Mouse (Mus musculus): Measurements from ENCODE around the gene Naa10. TPM values are rescaled to one million over a fixed set of nuclear protein-coding genes. Genes with fewer than 3 reads are reported as not detected.

The Naa10 gene
- polyA plus RNA-seq, 1 experiment, result 92.3 TPM

DNA sequence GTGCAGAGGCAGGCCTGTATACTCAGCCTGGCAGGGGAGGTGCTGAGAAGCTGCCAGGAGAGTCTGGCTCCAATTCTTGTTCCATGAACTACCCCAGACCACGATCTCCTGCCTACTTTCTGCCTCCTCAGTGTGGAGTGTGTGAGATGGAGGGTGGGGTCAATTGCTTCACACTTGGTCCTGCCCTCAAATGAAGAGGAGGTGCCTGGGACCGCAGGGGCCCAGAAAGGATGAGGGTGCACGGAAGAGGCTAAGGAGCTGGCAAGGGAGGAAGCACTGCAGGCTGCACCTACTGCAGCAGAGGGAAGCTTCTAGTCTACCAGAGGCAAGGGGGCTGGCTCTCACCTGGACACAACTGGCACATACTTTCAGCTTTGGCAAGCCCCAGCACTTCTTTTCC lies 42.6 kb upstream of the Naa10 start:
- Histone ChIP-seq H3K4me3 (replicated peaks; ENCODE audit: insufficient read depth, low read depth, low read length) (peak overlapping the region; percentile 100), H3K27me3 (ENCODE audit: control insufficient read depth, insufficient read depth, low read length) (no peaks in the 10 kb centered on the region), H3K4me1 (ENCODE audit: control insufficient read depth, insufficient read depth, low read length) (peaks cover 2% of the 10 kb centered on the region), H3K27ac (ENCODE audit: insufficient read depth, low read length) (0 out of 2 replicates have a peak overlapping the region, but pooled peaks have one; percentile 39)
- WGBS, result 4% methylated on average over 3 of the region's 3 CpGs
- no peak for DNase-seq
- no peak for TF ChIP-seq CTCF (IDR thresholded peaks at IDR 0.05; ENCODE audit: borderline replicate concordance, insufficient read depth, low read depth, low read length)
- TF ChIP-seq POLR2A (IDR thresholded peaks at IDR 0.05; ENCODE audit: borderline replicate concordance, insufficient read depth, low read length), result no peak

DNA sequence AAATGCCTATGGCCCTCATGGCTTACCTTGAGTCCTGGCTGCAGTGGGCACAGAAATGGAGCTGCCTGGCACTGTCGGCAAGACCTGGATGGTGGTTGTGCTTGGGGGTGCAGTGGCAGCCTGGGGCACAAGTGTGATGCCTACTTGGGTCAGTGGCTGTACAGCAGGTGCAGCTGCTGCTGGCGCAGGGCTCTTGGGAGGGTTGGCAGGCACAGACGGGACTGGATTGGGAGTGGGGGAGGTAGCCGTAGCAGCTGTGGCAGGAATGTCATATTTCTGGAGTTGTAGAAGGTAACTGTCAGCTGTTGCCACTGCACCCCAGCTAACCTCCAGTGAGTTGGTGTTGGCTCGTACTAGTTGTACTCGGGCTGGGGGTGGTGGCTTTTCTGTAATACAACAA lies 33.2 kb upstream of the Naa10 start:
- no peak overlapping the region for H3K27ac ChIP-seq (ENCODE audit: insufficient read depth, low read length)
- no peak overlapping the region for H3K4me3 ChIP-seq (replicated peaks; ENCODE audit: insufficient read depth, low read depth, low read length)
- WGBS, result 55% methylated on average over 6 of the region's 6 CpGs
- DNase-seq, result no peak
- H3K27me3 ChIP-seq (ENCODE audit: control insufficient read depth, insufficient read depth, low read length), result no peaks in the 10 kb centered on the region
- no peak for TF ChIP-seq POLR2A (IDR thresholded peaks at IDR 0.05; ENCODE audit: borderline replicate concordance, insufficient read depth, low read length)
- H3K4me1 ChIP-seq (ENCODE audit: control insufficient read depth, insufficient read depth, low read length), result no peaks in the 10 kb centered on the region

DNA sequence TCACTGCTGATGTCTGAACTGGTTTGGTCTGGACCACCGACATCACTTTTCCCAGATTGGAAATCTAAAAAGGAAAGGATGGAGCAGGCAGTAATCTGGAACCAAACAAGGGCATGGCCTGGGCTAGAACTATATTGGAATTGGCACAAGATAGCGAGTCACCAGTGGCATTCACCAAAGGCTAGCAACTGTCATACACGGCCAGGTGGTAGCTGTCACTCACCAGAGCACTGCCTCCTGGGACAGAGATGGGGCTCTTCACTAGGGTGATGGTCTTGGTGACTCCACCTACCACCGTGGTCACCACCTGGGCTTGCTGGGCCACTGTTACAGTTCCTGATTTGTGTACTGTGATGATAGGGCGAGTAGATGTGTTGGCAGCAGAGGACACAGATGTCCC lies 30.9 kb upstream of the Naa10 start:
- TF ChIP-seq POLR2A (IDR thresholded peaks at IDR 0.05; ENCODE audit: borderline replicate concordance, insufficient read depth, low read length), result no peak
- TF ChIP-seq CTCF (IDR thresholded peaks at IDR 0.05; ENCODE audit: borderline replicate concordance, insufficient read depth, low read depth, low read length), result no peak
- H3K27ac ChIP-seq (ENCODE audit: insufficient read depth, low read length), result no peak overlapping the region
- 0 out of 2 replicates have a peak, but pooled peaks cover 2% of the 10 kb centered on the region for H3K4me1 ChIP-seq (ENCODE audit: control insufficient read depth, insufficient read depth, low read length)
- H3K27me3 ChIP-seq (ENCODE audit: control insufficient read depth, insufficient read depth, low read length), result no peaks in the 10 kb centered on the region
- WGBS, result 77% methylated on average over 5 of the region's 5 CpGs
- no peak overlapping the region for H3K4me3 ChIP-seq (replicated peaks; ENCODE audit: insufficient read depth, low read depth, low read length)
- no peak for DNase-seq

DNA sequence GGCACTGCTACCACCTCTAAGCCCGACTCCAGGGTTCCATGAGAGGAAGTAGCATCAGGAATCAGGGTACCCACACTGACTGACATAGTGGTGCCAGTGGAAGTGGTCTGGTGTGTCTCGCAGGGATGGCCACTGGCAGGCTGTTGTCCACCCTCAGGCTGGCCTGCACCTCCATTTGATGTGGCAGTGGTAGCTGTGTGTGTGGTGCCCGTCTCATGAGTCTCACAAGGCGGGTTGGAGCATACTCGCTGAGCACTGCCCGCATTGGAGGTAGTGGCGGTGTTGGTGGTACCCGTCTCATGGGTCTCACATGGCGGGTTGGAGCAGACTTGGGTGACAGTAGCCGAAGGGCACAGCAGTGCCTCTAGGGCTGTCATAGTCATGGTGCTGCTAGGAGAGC lies 27.6 kb upstream of the Naa10 start:
- 0 out of 2 replicates have a peak, but pooled peaks cover 2% of the 10 kb centered on the region for H3K4me1 ChIP-seq (ENCODE audit: control insufficient read depth, insufficient read depth, low read length)
- DNase-seq, result no peak
- no peak overlapping the region for H3K4me3 ChIP-seq (replicated peaks; ENCODE audit: insufficient read depth, low read depth, low read length)
- no peaks in the 10 kb centered on the region for H3K27me3 ChIP-seq (ENCODE audit: control insufficient read depth, insufficient read depth, low read length)
- no peak for TF ChIP-seq CTCF (IDR thresholded peaks at IDR 0.05; ENCODE audit: borderline replicate concordance, insufficient read depth, low read depth, low read length)
- TF ChIP-seq POLR2A (IDR thresholded peaks at IDR 0.05; ENCODE audit: borderline replicate concordance, insufficient read depth, low read length), result no peak
- H3K27ac ChIP-seq (ENCODE audit: insufficient read depth, low read length), result no peak overlapping the region
- WGBS, result 84% methylated on average over 10 of the region's 10 CpGs

GRCm38 (mm10) chrX:73948647-73949046 lies 26.9 kb upstream of the Naa10 start:
- peak; percentile 61 to 71 for DNase-seq
- 0 out of 2 replicates have a peak, but pooled peaks cover 2% of the 10 kb centered on the region for H3K4me1 ChIP-seq (ENCODE audit: control insufficient read depth, insufficient read depth, low read length)
- WGBS, result 10% methylated on average over 4 of the region's 4 CpGs
- TF ChIP-seq POLR2A (IDR thresholded peaks at IDR 0.05; ENCODE audit: borderline replicate concordance, insufficient read depth, low read length) (no peak), CTCF (IDR thresholded peaks at IDR 0.05; ENCODE audit: borderline replicate concordance, insufficient read depth, low read depth, low read length) (peak; percentile 75)
- no peaks in the 10 kb centered on the region for H3K27me3 ChIP-seq (ENCODE audit: control insufficient read depth, insufficient read depth, low read length)
- no peak overlapping the region for H3K4me3 ChIP-seq (replicated peaks; ENCODE audit: insufficient read depth, low read depth, low read length)
- H3K27ac ChIP-seq (ENCODE audit: insufficient read depth, low read length), result no peak overlapping the region

DNA sequence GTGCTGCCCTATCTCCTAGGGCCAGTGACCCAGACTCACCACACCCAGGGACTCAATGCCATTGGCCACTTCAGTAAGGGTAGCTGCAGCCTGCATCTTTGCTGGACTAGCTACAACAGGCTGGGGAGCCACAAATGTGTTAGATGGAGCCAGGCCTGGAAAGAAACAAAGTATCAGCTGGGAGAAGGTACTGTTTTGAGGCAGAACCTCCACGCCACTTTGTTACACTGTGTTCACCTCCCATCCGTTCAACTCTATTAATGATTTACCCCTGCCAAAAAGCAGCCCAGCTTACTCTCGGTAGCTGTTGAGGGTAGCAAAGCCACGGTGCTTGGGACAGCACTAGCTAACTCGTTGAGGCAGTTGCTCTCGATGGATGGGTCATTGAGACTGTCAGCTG lies 25.2 kb upstream of the Naa10 start:
- TF ChIP-seq POLR2A (IDR thresholded peaks at IDR 0.05; ENCODE audit: borderline replicate concordance, insufficient read depth, low read length), result no peak
- no peak for TF ChIP-seq CTCF (IDR thresholded peaks at IDR 0.05; ENCODE audit: borderline replicate concordance, insufficient read depth, low read depth, low read length)
- H3K4me3 ChIP-seq (replicated peaks; ENCODE audit: insufficient read depth, low read depth, low read length), result no peak overlapping the region
- DNase-seq, result no peak
- 78% methylated on average over 6 of the region's 6 CpGs for WGBS
- no peaks in the 10 kb centered on the region for H3K27me3 ChIP-seq (ENCODE audit: control insufficient read depth, insufficient read depth, low read length)
- 0 out of 2 replicates have a peak, but pooled peaks cover 2% of the 10 kb centered on the region for H3K4me1 ChIP-seq (ENCODE audit: control insufficient read depth, insufficient read depth, low read length)
- no peak overlapping the region for H3K27ac ChIP-seq (ENCODE audit: insufficient read depth, low read length)

GRCm38 (mm10) chrX:73942294-73942693 lies 20.6 kb upstream of the Naa10 start:
- H3K4me1 ChIP-seq (ENCODE audit: control insufficient read depth, insufficient read depth, low read length), result no peaks in the 10 kb centered on the region
- WGBS, result 84% methylated on average over 2 of the region's 2 CpGs
- TF ChIP-seq POLR2A (IDR thresholded peaks at IDR 0.05; ENCODE audit: borderline replicate concordance, insufficient read depth, low read length), result no peak
- TF ChIP-seq CTCF (IDR thresholded peaks at IDR 0.05; ENCODE audit: borderline replicate concordance, insufficient read depth, low read depth, low read length), result no peak
- no peak for DNase-seq
- no peak overlapping the region for H3K4me3 ChIP-seq (replicated peaks; ENCODE audit: insufficient read depth, low read depth, low read length)
- H3K27ac ChIP-seq (ENCODE audit: insufficient read depth, low read length), result no peak overlapping the region
- no peaks in the 10 kb centered on the region for H3K27me3 ChIP-seq (ENCODE audit: control insufficient read depth, insufficient read depth, low read length)

DNA sequence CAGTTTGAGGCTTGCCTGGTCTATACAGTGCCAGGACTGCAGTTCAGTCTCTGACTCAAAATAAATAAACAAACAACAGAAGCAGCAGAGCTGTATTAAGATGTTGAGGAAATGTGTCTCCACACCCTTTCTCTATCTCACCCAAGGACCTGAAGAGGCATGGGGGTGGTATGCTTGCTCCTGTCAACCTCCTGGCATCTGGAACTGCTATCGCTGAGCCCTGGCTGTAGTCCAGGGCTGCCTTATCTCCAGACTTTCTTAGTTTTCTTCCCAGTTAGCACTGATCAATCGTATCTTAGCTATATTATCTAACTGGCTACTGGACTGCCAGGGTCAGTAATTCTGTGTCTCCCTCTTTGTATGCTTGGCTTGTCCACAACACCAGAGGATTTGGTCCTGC lies 20.1 kb upstream of the Naa10 start:
- no peak overlapping the region for H3K4me3 ChIP-seq (replicated peaks; ENCODE audit: insufficient read depth, low read depth, low read length)
- DNase-seq, result no peak
- TF ChIP-seq POLR2A (IDR thresholded peaks at IDR 0.05; ENCODE audit: borderline replicate concordance, insufficient read depth, low read length), result no peak
- no peak for TF ChIP-seq CTCF (IDR thresholded peaks at IDR 0.05; ENCODE audit: borderline replicate concordance, insufficient read depth, low read depth, low read length)
- no peak overlapping the region for H3K27ac ChIP-seq (ENCODE audit: insufficient read depth, low read length)
- no peaks in the 10 kb centered on the region for H3K4me1 ChIP-seq (ENCODE audit: control insufficient read depth, insufficient read depth, low read length)
- no peaks in the 10 kb centered on the region for H3K27me3 ChIP-seq (ENCODE audit: control insufficient read depth, insufficient read depth, low read length)
- 48% methylated on average over 2 of the region's 2 CpGs for WGBS

Data from cerebellum, adult 2 months (tissue).